Mouse (Mus musculus): ENCODE data around the gene Pdcd7.

Gene Pdcd7

DNA sequence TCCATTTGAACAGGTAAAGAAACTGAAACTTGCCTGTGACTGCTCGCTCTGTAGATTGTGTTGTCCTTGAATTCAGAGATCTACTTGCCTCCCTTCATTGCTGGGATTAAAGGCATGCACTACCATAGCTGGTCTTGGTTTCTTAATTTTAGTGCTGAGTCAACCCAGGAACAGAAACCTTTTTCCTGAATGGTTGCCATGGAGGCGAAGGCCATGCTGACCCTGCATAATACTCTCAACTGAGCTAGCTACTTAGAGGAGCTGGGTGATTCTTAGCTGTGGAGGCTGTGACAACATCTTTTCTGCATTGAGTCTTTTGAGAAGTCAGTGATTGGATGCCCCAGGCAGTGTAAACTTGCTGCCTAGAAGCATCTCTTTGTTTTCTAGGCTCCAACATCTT is 11.1 kb downstream of the Pdcd7 start:
- DNase-seq (ENCODE audit: low spot score) = no peak

DNA sequence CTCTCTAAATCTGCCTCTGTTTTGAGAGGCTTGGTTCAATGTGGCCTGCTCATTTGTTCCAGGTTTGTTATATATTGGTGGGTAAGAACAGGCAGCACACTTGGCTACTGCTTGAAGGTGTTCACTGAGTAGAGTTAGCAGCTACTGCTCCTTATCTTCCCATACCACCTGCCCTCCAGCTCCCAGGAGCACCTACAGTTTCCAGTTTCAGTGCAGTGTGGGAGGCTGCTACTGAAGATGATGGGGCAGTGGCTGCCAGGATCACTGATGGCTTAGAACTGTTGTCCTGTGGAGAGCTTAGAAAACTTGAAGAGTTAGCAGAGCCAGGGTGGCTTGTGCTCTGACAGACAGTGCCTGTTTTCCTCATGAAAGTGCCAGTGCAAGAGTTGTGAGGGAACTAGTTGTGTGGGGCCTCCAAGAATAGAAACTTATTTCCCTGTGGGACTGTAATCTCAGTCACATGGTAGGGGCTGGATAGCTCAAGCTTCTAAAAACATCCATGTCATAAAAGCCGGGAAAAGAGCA is 13.1 kb downstream of the Pdcd7 start:
- no peak for DNase-seq (ENCODE audit: low spot score)

DNA sequence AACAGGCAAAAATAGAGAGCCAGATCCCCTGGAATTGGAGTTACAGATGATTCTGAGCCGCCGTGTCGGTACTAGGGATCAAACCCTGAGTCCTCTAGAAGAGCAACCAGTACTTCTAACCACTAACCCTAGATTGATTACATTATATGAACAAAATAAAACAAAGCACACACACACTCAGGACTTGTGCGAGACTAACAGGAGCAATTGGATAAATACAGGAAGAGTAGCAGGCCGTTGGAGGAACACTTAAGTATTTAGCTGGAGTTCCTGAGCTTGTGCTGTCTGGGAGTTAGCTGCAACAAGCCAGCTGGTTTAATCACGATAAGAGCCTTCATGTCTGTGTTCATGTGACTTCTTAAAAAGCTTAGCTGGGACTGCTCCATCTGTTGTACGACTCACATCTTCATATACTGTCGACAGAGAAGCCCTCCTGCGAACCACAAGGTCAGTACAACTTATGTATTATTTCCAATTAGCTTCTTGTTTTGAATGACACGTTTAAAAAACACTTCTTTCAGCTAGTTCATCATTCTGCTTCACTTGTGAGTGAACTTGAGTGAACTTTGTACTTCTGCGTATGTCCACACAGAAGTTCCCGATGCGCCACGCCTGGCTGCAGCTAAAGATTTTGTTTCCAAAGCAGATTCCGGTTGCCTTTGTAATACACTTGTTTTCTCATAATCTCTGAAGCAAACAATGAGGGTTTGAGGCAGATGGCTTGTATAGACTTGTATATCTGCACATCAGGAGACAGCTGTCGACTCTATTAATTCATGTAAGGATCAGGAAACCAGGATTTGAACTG is 14.9 kb downstream of the Pdcd7 start, which contains the start of gene Ubap1l:
Gene Ubap1l (plus strand): TSS at position 401 of the 808 bp plus-strand sequence.
- no peak for DNase-seq (ENCODE audit: low spot score)

DNA sequence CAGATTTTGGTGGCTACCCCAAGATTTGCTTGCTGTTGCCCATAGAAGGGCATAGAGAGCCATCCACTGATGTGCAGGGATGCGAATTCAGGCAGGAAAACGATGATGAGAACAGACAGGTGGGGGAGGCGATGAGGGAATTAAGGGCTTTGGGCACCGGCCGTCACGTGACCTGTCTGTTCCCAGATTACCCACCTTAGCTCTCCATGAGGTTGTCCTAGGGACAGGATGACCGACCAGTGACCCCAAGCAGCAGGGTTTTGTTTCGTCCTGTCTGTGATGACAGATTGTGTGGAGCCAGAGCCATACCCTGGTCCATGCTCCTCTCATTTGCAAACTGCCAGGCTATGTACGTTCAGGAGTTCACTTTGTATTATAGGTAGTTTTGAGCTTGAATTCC is 17.8 kb downstream of the Pdcd7 start:
- DNase-seq (ENCODE audit: low spot score) = no peak

DNA sequence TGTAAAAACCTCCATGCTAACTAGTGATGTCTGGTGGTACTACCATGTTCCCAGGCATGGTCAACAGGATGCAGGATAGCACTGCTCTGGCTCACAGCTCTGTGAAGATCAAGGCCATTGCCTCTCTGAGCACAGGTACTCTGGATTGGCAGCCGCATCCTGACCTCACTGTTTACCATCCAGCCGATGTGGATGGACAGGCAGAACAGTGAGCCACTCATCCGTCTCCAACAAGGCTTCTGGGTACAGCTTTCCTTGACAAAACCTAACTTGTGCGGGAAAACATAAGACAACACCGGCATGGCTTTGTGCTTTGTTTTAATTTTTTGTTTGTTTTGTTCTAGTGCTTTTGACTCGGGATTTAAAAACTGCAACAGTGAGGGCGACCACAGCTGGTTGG is 19.8 kb downstream of the Pdcd7 start:
- no peak for DNase-seq (ENCODE audit: low spot score)

DNA sequence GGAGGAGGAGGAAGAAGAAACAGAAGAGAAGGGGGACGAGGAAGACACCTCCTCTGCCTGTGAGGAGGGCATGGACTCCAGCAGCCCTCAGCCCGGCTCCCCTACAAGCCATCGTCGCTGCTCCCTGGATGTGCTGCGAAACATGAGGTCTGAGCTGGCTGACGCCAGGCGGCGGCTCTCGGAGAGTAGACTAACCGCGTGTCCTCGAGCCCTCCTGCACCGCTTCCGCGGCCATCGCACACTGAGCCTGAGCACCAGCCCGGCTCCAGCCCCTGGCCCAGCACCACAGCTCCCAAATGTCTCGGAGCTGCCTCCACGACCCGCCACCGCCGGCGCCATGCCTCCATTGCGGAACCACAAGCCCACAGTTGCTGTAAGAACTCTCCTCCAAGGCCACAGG is 25.9 kb downstream of the Pdcd7 start:
- no peak for DNase-seq (ENCODE audit: low spot score)

DNA sequence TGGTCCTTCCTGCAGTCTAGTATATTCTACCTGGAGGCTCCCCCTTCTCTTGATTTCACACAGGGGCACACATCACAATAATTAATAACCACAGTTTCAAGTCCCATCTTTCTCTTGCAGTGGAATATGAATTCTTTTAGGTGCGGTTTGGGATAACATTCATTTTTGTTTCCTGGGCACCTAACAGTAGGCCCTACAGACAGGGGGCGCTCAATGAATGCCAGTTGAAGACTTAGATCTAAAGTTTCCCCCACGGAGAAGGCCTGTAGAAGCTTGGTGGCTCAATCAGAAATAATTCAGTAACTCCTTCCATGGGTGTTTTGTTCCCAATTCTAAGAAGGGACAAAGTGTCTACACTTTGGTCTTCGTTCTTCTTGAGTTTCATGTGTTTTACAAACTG is 26.5 kb downstream of the Pdcd7 start:
- DNase-seq (ENCODE audit: low spot score) = no peak

DNA sequence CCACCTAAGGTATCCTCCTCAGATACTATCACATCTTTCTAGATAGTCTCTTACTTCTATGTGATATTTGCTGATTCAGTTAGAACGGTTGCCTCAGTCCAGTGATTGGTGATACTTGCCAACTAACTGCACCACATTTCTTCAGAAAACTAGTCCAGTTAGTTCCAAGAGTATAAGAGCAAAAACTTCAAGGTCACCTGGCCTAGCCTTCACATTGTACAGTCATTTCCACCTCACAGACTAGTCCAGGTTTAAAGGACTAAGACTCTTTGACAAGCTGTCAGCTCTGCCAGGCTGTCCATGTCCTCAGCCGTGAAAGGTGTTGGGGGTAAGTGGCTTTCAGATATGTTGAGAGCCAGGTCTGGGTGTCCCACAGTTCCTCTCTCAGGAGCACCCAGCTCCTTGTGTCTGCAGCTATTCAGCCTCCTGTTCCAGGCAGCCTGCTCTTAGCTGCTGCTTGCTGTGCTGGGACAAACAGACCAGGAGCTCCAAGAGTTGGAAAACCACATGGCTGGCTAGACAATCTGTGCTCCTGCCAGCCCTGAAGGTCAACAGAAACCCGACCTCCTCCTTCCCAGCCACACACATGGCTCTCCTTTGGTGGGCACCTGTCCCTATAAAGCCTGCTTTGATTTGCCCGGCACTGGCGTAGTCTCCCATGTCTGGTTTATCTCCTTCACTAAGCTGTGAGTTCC is 28.7 kb downstream of the Pdcd7 start:
- peak; percentile 72 for DNase-seq (ENCODE audit: low spot score)

DNA sequence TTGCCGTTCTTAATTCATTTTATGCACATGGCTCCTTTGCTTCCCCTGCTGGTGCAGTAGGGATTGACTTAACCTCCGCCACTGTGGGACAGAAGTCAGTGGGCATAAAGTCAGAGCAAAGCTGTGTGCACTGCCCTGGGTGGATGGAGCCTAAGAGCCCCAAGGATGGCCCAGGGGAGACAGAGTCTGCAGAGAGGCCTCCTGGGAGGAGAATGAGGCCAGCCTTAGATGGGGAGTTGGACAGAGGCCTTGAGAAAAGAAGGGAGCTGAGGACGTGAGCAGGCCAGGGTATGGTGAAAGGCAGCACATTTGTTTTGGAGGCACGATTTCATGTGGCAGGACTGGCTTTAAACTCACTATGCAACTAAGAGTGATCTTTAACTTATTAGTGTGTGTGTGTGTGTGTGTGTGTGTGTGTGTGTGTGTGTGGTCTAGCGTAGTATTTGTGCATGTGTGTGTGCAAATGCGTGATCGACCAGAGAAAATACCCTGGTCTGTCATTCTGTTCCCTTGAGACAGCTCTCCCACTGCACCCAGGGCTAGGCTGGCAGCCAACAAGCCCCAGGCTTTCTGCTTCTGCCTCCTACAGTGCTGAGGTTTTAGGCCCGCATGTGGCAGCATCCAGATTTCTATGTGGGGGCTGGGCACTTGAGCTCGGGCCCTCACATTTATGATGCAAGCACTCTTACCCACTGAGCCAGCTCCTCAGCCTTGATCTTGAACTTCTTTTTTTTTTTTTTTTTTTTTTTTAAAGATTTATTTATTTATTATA is 29.4 kb downstream of the Pdcd7 start:
- DNase-seq (ENCODE audit: low spot score) = peak; percentile 24

DNA sequence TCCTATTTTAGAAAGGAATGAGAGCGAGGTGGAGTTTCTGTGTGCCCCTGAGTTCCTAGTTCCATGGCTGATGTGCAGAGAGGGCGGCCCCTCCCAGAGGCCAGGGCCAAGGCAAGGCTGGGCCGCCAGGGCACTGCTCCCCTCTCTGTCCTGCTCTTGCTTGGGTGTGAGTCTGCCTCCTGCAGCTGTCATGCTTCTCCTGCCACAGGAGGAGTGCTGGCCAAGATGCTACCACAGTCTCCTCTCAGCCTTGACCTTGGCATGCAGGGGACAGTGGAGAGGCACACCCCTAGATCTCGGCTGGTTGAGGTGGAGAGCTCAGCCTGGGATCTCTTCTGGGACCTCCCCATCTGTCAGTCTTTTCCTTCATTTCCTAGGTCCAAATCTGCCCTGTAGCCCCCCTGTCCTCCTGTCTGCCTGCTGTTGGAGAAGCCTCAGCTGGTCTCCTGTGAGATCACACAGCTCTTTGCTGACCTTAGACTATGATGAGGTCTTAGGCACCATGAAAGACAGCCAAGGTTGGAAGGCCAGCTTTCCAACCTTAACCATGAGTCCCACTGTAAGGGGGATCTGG is 35.2 kb downstream of the Pdcd7 start:
- no peak for DNase-seq (ENCODE audit: low spot score)

DNA sequence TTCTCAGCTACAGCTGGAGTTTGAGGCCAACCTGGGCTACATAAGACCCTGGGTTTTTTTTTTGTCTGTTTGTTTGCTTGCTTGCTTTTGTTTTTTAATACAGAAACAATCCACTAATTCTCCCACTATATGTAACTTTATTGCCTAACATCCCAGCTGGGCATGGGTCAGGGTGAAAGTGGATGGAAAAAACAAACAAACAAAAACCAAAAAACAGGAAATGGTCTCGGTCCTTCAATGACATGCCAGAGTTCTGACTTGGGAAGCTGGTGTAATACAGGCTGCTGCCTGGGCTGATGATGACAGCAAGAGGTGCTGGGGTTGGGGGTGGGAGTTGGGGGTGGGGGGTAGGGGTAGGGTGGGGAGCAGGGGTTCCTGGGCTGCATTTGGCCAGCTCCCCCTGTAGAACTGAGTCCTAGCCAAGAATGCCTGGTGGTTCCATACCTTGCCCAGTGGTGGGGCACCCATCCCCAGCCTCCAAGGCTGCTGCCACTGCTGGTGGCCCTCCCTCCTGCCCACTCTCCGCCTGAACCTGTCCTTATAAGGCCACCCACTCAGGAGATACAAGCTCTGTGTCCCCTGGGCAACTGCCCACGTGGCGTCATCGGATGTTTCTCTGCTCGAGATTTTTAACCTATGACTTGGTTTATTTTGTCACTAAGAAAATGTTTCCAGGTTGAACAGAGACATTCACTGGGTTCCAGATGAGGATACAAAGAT is 36.3 kb downstream of the Pdcd7 start:
- no peak for DNase-seq (ENCODE audit: low spot score)

DNA sequence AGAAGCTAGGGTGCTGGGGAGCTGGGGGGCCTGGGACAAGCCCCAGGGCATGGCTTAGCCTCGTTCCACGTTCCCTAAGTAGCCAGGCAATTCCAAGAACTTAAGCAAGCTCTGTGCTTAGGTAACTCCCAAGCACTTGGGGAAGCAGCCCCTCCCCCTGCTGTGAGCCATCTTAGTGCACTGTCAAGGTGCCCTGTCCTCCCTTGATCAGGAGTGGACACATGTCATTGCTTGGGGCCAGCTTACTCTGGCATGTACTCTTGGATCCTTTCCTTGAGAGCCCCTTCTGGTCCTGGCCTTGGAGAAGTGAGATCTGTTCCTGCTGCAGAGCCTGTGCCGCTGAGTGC is 36.8 kb downstream of the Pdcd7 start:
- DNase-seq (ENCODE audit: low spot score) = no peak

DNA sequence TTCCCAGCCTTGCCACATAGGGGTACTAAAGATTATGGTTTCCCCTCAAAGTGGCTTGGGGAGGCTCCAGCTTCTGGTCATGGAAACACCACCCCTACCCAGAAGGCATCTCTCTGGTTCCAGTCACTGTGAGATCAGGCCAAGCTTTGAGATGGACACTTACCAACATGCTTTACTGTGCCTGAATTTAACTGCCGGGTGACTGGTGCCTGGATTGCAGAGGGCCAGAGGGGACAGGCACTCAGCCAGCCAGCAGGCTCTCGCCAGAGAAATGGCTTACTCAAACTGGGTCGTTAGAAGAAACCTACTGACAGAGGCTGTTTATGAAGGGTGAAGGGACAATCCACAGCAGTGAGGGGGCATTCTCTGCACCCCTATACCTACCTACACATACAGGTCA is 38.4 kb downstream of the Pdcd7 start:
- no peak for DNase-seq (ENCODE audit: low spot score)

DNA sequence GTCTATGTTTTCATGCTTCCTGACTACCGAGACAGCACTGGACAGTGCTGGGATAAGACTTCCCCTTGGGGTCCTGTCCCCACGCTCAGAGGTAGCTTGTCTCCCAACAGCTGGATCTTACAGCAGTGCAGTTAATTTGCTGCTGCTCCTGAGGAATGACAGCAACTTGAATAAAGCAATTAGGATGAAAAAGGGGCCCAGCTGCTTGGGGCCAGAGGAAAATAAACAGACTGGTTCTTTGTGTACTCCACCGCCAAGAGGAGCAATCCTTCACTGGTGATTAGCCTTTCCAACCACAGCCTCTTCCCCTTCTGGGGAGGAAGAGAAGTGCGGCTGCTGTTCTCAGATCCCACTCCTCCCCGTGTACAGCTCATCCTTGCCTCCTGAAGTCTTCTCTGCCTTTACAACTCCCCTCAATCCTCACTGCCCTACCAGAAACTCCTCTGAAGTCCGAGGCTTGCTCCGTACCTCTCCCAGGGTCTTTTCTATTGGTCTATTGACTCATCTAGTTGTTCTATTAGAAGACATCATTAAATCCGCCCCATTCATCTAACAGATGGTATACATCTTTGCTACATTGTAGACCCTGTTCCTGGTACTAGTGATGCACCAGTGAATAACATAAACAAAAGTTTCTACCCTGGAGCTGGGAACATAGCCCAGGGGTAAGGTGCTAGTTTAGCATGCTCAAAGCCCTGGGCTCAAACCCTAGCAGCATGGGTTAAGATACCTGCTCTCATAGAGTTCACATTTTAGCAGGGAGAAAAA is 40.7 kb downstream of the Pdcd7 start:
- DNase-seq (ENCODE audit: low spot score) = no peak

DNA sequence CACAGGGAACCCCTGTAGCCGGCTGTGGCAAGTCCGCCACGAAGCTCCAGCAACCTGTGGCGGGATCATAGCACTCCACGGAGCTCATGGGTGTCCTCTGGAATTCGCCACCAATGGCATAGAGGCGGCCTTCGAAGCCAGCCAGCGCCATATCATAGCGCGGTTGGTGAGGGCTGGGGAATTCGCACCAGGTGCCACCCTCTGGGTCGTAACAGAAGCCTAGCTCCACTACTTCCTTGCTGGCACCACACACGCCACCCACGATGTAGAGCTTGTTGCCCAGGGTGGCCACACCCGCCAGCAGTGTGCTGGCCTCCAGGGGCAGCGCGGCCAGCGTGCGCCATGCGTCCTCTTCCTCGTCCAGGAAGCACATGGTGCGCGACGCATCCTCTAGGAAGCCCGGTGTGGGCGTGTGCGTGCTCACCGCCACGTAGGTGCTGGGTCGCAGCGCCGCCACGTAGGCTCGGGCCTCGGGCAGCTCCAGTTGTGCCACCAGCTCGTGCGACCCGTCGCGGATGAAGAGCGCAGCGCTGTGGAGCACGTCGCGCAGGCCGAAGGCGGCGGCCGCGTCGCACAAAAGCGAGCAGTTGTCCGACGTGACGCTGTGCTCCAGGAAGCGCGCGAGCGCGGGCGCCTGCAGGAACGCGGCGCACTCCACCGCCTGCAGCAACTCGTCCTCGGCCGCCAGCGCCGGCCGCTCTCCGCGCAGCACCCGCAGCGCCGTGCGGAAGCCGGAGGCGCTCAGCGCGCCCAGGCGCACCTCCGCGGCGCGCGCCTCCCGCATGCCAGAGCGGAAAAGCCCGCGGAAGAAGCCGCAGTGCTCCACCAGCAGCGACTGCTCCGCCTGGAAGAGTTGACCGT is 45.1 kb downstream of the Pdcd7 start:
- DNase-seq (ENCODE audit: low spot score) = no peak

DNA sequence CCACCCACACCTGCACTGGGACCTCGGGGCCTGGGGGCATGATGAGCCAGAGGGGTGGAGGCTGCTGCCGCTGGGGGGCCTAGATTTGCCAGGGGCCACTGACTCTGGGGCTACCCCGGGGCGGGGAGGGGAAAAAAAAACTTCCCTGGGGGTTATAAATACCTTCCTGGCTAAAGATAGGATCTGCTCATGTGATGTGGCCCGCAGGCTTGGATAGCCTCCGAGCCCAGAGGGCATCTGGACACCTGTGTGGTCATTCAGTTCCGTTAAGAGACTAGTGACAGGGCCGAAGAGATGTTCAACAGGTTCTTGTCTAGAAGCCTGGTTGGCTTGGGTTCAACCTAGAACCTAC is 45.7 kb downstream of the Pdcd7 start, which contains the start of gene Kbtbd13:
Gene Kbtbd13 (minus strand): TSS at position 40 of the 352 bp plus-strand sequence.
- no peak for DNase-seq (ENCODE audit: low spot score)

DNA sequence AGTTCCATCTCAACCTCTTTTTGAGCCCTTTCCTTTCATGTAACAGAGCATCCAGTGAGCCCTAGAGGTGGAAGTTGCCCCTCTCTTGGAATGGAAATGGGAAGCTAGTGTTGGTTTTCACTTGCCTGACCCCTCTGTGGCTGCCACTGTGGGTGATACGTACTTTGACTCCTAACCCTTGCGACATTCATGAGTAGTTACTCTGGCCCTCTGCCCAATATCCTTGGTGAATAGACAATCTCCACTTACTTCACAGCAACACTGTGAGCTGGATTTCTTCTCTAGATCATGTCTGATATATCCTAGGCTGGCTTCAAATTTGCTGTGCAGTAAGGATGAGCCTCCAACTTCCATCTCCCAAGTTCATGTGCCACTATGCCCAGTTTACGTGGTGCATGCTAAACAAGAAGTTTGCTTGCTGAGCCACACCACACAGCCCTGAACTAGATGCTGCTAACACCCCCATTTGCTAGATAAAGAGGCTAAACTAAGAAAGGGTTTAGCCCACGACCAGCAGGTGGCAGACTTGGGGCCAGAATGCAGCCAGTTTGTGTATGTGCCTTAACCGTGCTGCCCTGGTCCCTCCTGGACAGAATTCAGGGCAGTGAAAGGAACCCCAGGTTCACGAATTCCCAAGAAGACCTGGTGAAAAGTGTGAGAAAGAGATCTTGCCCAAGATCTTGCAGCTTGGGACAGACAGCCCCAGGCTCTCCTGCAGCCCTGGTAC is 46.9 kb downstream of the Pdcd7 start:
- DNase-seq (ENCODE audit: low spot score) = peak; percentile 74

DNA sequence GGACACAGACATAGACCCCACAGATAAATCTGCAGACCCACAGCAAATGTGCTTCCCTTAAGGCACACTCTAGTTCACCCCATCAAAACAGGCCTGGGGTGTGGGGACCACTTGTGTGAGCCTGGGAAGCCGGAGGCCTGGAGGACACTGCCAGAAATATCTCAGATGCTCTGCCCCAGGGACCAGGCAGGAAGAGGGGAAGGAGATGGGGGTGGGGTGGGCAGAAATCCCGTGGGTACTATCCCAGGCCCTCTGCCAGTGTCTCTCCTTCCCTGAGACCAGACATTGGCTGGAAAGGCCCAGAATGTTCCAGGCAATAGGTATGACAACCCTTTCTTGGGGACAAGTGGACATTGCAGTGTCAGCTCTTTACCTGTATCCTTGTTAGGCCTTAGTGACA is 47.7 kb downstream of the Pdcd7 start:
- DNase-seq (ENCODE audit: low spot score) = peak; percentile 14

DNA sequence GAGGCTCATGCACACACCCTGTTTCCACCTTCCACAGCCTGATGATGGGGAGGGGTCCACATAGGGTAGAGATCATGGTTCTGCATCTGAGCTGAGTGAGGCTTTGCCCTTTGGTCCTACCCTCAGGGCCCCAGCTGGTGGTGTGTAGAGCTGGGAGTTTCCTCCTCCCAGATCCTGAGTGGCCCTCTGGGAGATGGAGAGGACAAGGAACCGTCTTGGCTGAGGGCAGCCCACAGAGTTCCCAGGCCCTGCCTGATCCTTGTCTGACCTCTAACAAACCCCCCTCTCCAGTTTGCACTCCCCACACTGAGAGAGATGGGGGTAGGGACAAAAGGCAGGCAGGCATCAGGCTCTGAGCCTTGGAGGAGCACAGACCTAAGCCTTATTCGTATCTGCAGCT is 48.5 kb downstream of the Pdcd7 start:
- DNase-seq (ENCODE audit: low spot score) = no peak
